Mouse (Mus musculus): Measurements from ENCODE around the gene Morc3.

The Morc3 gene

GRCm38 (mm10) chr16:93831627-93832395 is at the start of gene Morc3:
Morc3 (plus strand) TSS chr16:93832121.
- peak; percentile 100 for DNase-seq

- DNase-seq = no peak
These were observed 47.7 kb upstream of the Morc3 start for GRCm38 (mm10) chr16:93784175-93784574.

GRCm38 (mm10) chr16:93785805-93786204 is 46.1 kb upstream of the Morc3 start:
- DNase-seq = peak; percentile 74

- no peak for DNase-seq
These were observed 43.5 kb upstream of the Morc3 start for GRCm38 (mm10) chr16:93788388-93788787.

GRCm38 (mm10) chr16:93788881-93789280 is 43.0 kb upstream of the Morc3 start:
- peak; percentile 30 for DNase-seq

GRCm38 (mm10) chr16:93789971-93790755 is 41.8 kb upstream of the Morc3 start:
- no peak for DNase-seq

- DNase-seq = no peak
These were observed 38.8 kb upstream of the Morc3 start for GRCm38 (mm10) chr16:93792981-93793630.

- no peak for DNase-seq
These were observed 37.1 kb upstream of the Morc3 start for GRCm38 (mm10) chr16:93794845-93795244.

- DNase-seq = no peak
These were observed 36.5 kb upstream of the Morc3 start for GRCm38 (mm10) chr16:93795391-93795790.

- no peak for DNase-seq
These were observed 34.7 kb upstream of the Morc3 start for GRCm38 (mm10) chr16:93797021-93797840.

GRCm38 (mm10) chr16:93797841-93798492 is 34.0 kb upstream of the Morc3 start:
- no peak for DNase-seq

- no peak for DNase-seq
These were observed 33.3 kb upstream of the Morc3 start for GRCm38 (mm10) chr16:93798623-93799022.

GRCm38 (mm10) chr16:93799071-93799470 is 32.9 kb upstream of the Morc3 start:
- no peak for DNase-seq

GRCm38 (mm10) chr16:93799936-93800335 is 32.0 kb upstream of the Morc3 start:
- no peak for DNase-seq

GRCm38 (mm10) chr16:93807167-93807566 is 24.8 kb upstream of the Morc3 start:
- no peak for DNase-seq

GRCm38 (mm10) chr16:93807961-93808554 is 23.9 kb upstream of the Morc3 start:
- no peak for DNase-seq

- peak; percentile 86 for DNase-seq
These were observed 15.8 kb upstream of the Morc3 start for GRCm38 (mm10) chr16:93815856-93816736.

GRCm38 (mm10) chr16:93816861-93817260 is 15.1 kb upstream of the Morc3 start:
- peak; percentile 33 for DNase-seq

- no peak for DNase-seq
These were observed 14.6 kb upstream of the Morc3 start for GRCm38 (mm10) chr16:93817371-93817770.

GRCm38 (mm10) chr16:93818691-93819324 is 13.1 kb upstream of the Morc3 start:
- DNase-seq = no peak
